Mouse (Mus musculus): ENCODE results near the gene Fchsd2.

GRCm38 (mm10) chr7:101123579-101124347 lies 31.1 kb downstream of the Fchsd2 start:
- no peak for TF ChIP-seq GATA2 (IDR thresholded peaks at IDR 0.05; ENCODE audit: borderline replicate concordance, low read depth, low read length)
- TF ChIP-seq CTCF (IDR thresholded peaks at IDR 0.05; ENCODE audit: low read depth, low read length) = no peak
- TF ChIP-seq GATA1 (IDR thresholded peaks at IDR 0.05; ENCODE audit: borderline replicate concordance, low read length) = no peak
- TF ChIP-seq POLR2AphosphoS5 (IDR thresholded peaks at IDR 0.05; ENCODE audit: insufficient replicate concordance, low read depth, low read length) = no peak

Measured in G1E (cell line).